Mouse (Mus musculus): ENCODE measurements around the gene Accsl. TPM values are rescaled to one million over a fixed set of nuclear protein-coding genes. Genes with fewer than 3 reads are reported as not detected.

Gene Accsl
- polyA plus RNA-seq, 1 experiment = 3.2 TPM

DNA sequence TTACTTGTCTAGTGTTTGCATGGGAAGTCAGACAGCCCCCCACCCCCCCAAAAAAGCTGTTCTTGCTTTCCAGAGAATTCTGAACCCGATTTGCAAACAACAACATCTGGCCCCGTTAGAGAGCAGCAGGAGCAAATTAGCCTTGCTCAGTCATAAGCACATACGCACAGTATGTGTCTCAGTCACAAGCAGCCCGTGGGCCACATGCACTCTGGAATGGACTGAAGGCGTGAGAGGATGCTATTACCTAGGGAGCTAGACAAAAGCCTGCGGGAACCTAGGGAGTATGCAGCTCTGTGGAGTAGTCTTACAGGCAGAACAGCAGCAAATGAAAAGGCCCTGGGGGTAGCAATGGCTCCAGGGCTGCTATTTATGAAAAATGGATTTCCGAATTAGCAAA lies 3.3 kb upstream of the Accsl start:
- no peak for TF ChIP-seq CTCF (IDR thresholded peaks at IDR 0.05; ENCODE audit: control insufficient read depth, insufficient read depth, low read length)
- no peak for TF ChIP-seq POLR2A (IDR thresholded peaks at IDR 0.05; ENCODE audit: borderline replicate concordance, control insufficient read depth, low read depth, low read length)
- whole genome bisulfite sequencing = 80% methylated on average over 7 of the region's 7 CpGs
- H3K4me1 ChIP-seq (ENCODE audit: control insufficient read depth, insufficient read depth, low read length) = no peaks in the 10 kb centered on the region
- H3K27ac ChIP-seq (ENCODE audit: control insufficient read depth, insufficient read depth, low read depth, low read length, poor library complexity) = no peak overlapping the region
- H3K4me3 ChIP-seq (replicated peaks; ENCODE audit: control insufficient read depth, low read depth, low read length) = no peak overlapping the region

DNA sequence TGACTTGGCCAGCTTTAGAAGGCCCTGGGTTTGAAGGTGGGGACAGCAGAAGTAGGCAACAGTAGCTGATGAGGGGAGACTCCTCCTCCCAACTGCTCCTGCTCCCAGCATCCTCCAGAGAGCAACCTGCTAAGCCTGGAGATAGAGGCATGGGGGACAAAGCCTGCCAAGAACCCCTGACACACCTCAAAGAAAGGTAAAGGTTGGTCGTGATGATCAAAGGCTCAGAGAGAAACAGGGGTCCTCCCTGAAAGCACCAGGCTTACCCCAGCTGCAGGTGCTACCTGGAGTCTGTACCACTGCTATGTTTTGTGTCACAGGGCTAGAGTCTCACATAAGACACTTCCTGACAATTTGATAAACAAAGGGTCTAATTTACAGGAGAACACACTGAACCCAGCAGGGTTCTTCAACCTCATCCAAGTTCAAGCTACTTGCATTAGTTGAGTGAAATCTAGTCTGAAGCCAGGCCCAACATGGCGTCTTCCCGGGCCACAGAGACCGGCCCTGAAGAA lies 2.5 kb upstream of the Accsl start:
- no peak overlapping the region for H3K4me3 ChIP-seq (replicated peaks; ENCODE audit: control insufficient read depth, low read depth, low read length)
- no peak overlapping the region for H3K27ac ChIP-seq (ENCODE audit: control insufficient read depth, insufficient read depth, low read depth, low read length, poor library complexity)
- WGBS = 86% methylated on average over 4 of the region's 4 CpGs
- TF ChIP-seq CTCF (IDR thresholded peaks at IDR 0.05; ENCODE audit: control insufficient read depth, insufficient read depth, low read length) (no peak), POLR2A (IDR thresholded peaks at IDR 0.05; ENCODE audit: borderline replicate concordance, control insufficient read depth, low read depth, low read length) (no peak)
- no peaks in the 10 kb centered on the region for H3K4me1 ChIP-seq (ENCODE audit: control insufficient read depth, insufficient read depth, low read length)

DNA sequence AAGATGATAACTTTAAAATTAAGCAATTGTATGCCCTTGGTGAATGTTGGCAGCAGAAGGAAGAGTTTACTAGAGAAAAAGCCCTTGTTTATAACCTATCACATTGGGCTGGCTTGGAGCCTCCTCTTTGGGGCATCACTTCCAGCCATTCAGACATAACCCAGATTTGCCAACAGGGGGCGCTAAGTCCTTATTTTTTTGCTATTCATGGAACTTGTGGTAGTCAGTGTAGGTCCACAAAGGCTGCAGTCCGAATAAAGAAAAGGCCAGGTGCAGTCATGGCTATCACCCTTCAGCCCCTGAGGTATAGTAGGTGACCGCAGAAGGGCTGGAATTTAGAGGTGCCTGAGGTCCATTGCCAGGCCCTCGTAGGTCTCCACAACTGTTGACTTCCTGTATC lies 1.9 kb upstream of the Accsl start:
- Histone ChIP-seq H3K4me3 (replicated peaks; ENCODE audit: control insufficient read depth, low read depth, low read length) (no peak overlapping the region), H3K4me1 (ENCODE audit: control insufficient read depth, insufficient read depth, low read length) (no peaks in the 10 kb centered on the region), H3K27ac (ENCODE audit: control insufficient read depth, insufficient read depth, low read depth, low read length, poor library complexity) (no peak overlapping the region)
- no peak for TF ChIP-seq POLR2A (IDR thresholded peaks at IDR 0.05; ENCODE audit: borderline replicate concordance, control insufficient read depth, low read depth, low read length)
- TF ChIP-seq CTCF (IDR thresholded peaks at IDR 0.05; ENCODE audit: control insufficient read depth, insufficient read depth, low read length) = no peak
- WGBS = 42% methylated on average over 4 of the region's 4 CpGs

DNA sequence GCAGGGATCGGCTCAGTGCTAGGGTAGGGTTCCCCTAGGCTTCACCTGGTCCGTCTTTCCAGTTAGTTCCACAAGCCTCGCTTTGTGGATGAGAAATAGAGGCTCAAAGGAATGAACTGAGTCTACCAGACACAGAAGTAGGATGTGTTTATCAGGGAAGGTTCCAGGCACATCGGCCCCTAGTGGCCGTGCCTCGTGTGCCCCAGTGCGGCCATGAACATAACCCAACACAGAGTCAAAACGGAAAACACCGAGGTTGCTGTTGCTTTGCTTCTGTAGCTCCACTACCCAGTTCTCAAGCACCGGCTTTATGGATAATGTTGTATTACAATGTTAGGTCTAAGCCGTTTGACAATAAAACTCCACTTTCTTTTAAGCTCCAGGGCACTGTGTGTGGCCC lies 391 bp downstream of the Accsl start:
- TF ChIP-seq POLR2A (IDR thresholded peaks at IDR 0.05; ENCODE audit: borderline replicate concordance, control insufficient read depth, low read depth, low read length) (no peak), CTCF (IDR thresholded peaks at IDR 0.05; ENCODE audit: control insufficient read depth, insufficient read depth, low read length) (no peak)
- WGBS = 85% methylated on average over 11 of the region's 11 CpGs
- Histone ChIP-seq H3K27ac (ENCODE audit: control insufficient read depth, insufficient read depth, low read depth, low read length, poor library complexity) (no peak overlapping the region), H3K4me1 (ENCODE audit: control insufficient read depth, insufficient read depth, low read length) (no peaks in the 10 kb centered on the region), H3K4me3 (replicated peaks; ENCODE audit: control insufficient read depth, low read depth, low read length) (no peak overlapping the region)

- 69% methylated on average over 4 of the region's 4 CpGs for WGBS
- H3K4me1 ChIP-seq (ENCODE audit: control insufficient read depth, insufficient read depth, low read length) = no peaks in the 10 kb centered on the region; the same call in 1 of the 2 replicates
- no peak overlapping the region for H3K27ac ChIP-seq (ENCODE audit: control insufficient read depth, insufficient read depth, low read depth, low read length, poor library complexity)
- TF ChIP-seq CTCF (IDR thresholded peaks at IDR 0.05; ENCODE audit: control insufficient read depth, insufficient read depth, low read length) (no peak), POLR2A (IDR thresholded peaks at IDR 0.05; ENCODE audit: borderline replicate concordance, control insufficient read depth, low read depth, low read length) (no peak)
- no peak overlapping the region for H3K4me3 ChIP-seq (replicated peaks; ENCODE audit: control insufficient read depth, low read depth, low read length)
Observed at GRCm38 (mm10) chr2:93863229-93863628, 5.7 kb downstream of the Accsl start.

- H3K4me3 ChIP-seq (replicated peaks; ENCODE audit: control insufficient read depth, low read depth, low read length) = no peak overlapping the region
- TF ChIP-seq POLR2A (IDR thresholded peaks at IDR 0.05; ENCODE audit: borderline replicate concordance, control insufficient read depth, low read depth, low read length) (no peak), CTCF (IDR thresholded peaks at IDR 0.05; ENCODE audit: control insufficient read depth, insufficient read depth, low read length) (no peak)
- no peaks in the 10 kb centered on the region; the same call in 1 of the 2 replicates for H3K4me1 ChIP-seq (ENCODE audit: control insufficient read depth, insufficient read depth, low read length)
- no peak overlapping the region for H3K27ac ChIP-seq (ENCODE audit: control insufficient read depth, insufficient read depth, low read depth, low read length, poor library complexity)
- WGBS = 56% methylated on average over 12 of the region's 12 CpGs
Observed at GRCm38 (mm10) chr2:93858845-93859244, 10.1 kb downstream of the Accsl start.

DNA sequence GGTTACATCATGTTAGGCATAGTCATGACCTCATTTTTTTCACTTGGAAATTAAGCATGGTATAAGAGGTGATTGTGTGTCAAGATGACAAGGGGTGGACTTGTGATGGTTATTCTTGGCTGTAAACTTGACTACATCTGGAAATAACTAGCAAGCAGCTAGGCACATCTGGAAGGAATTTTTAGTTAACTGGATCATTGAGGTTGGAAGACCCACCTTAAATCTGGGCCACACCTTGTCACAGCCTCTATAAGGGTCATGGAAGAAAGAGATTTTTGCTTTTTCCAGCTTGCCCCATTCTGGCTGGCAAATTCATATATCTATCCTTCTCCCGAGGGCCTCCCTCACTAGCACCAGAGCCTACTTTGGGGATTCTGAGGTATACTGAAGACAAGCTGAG lies 17.7 kb downstream of the Accsl start:
- WGBS = 78% methylated on average over 1 of the region's 1 CpGs
- Histone ChIP-seq H3K27ac (ENCODE audit: control insufficient read depth, insufficient read depth, low read depth, low read length, poor library complexity) (no peak overlapping the region), H3K4me3 (replicated peaks; ENCODE audit: control insufficient read depth, low read depth, low read length) (no peak overlapping the region), H3K4me1 (ENCODE audit: control insufficient read depth, insufficient read depth, low read length) (no peaks in the 10 kb centered on the region)
- no peak for TF ChIP-seq POLR2A (IDR thresholded peaks at IDR 0.05; ENCODE audit: borderline replicate concordance, control insufficient read depth, low read depth, low read length)

GRCm38 (mm10) chr2:93850317-93850944 lies 18.5 kb downstream of the Accsl start:
- WGBS = 1% methylated on average over 13 of the region's 13 CpGs
- Histone ChIP-seq H3K4me3 (replicated peaks; ENCODE audit: control insufficient read depth, low read depth, low read length) (peak overlapping the region; percentile 43), H3K27ac (ENCODE audit: control insufficient read depth, insufficient read depth, low read depth, low read length, poor library complexity) (no peak overlapping the region), H3K4me1 (ENCODE audit: control insufficient read depth, insufficient read depth, low read length) (no peaks in the 10 kb centered on the region)
- no peak for TF ChIP-seq POLR2A (IDR thresholded peaks at IDR 0.05; ENCODE audit: borderline replicate concordance, control insufficient read depth, low read depth, low read length)
- no peak for TF ChIP-seq CTCF (IDR thresholded peaks at IDR 0.05; ENCODE audit: control insufficient read depth, insufficient read depth, low read length)

Data from bone marrow, adult 2 months (tissue).